Mouse (Mus musculus): ENCODE data around the gene Snapc3. TPM values are rescaled to one million over a fixed set of nuclear protein-coding genes. Genes with fewer than 3 reads are reported as not detected.
"Not testable (repeated sequence)": the region's sequence is repeated elsewhere in the genome, so short reads cannot be mapped to it uniquely, and the experiment has no call there.

Gene Snapc3
- polyA plus RNA-seq, 1 experiment = 0.38 TPM

DNA sequence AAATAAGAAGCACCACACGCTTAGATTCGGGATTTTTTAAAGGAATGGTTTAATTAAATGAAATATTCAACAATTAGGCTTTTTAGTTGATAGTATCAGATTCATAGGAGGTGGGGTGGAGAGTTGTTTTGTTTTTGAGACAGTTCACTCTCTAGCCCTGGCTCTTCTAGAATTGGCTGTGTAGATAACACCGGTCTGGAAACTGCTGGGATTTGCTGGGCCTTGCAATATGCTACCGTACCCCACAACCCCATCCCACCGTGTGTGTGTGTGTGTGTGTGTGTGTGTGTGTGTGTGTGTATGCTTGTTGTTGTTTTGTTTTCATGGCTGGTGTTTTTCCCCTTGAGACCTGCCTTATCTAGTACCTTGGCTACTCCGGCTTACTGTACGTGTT, 83.5 kb downstream of the Snapc3 start:
- Histone ChIP-seq H3K27me3 (ENCODE audit: control insufficient read depth) (peaks cover 8% of the 10 kb centered on the region), H3K9me3 (ENCODE audit: control insufficient read depth, low read length) (no peaks in the 10 kb centered on the region), H3K36me3 (ENCODE audit: control insufficient read depth) (no peaks in the 10 kb centered on the region), H3K4me1 (ENCODE audit: control insufficient read depth) (no peaks in the 10 kb centered on the region; the same call in 1 of the 2 replicates), H3K4me3 (replicated peaks) (no peak overlapping the region)
- no peak for TF ChIP-seq TAL1 (IDR thresholded peaks at IDR 0.05; ENCODE audit: low read length)
- TF ChIP-seq GATA1 (IDR thresholded peaks at IDR 0.05; ENCODE audit: low read length) = no peak

GRCm38 (mm10) chr4:83509600-83509999, 92.1 kb downstream of the Snapc3 start:
- Histone ChIP-seq H3K27me3 (ENCODE audit: control insufficient read depth) (no peaks in the 10 kb centered on the region), H3K36me3 (ENCODE audit: control insufficient read depth) (no peaks in the 10 kb centered on the region), H3K4me1 (ENCODE audit: control insufficient read depth) (no peaks in the 10 kb centered on the region), H3K4me3 (replicated peaks) (no peak overlapping the region), H3K9me3 (ENCODE audit: control insufficient read depth, low read length) (no peaks in the 10 kb centered on the region)
- no peak for TF ChIP-seq TAL1 (IDR thresholded peaks at IDR 0.05; ENCODE audit: low read length)
- TF ChIP-seq GATA1 (IDR thresholded peaks at IDR 0.05; ENCODE audit: low read length) = no peak

DNA sequence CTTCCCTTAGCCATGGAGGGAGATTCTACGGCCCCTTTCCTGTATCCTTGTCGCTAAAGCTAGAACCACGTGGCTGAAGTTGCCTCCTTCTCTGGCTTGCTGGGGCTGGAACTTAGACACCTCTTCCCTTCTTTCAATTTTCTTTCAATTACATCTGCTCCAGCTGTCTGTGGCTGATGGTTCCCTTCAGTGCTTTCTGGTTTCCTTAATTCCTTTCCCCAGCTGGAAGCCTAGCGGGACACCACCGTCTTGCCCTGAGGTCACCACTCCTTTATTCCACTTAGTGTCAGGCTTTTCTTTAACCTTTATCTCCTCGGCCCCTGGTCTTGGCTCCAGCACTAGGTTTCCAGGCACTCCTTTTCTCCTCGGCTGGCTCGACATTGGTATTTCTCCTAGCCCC, 93.6 kb downstream of the Snapc3 start:
- H3K27me3 ChIP-seq (ENCODE audit: control insufficient read depth) = no peaks in the 10 kb centered on the region
- TF ChIP-seq GATA1 (IDR thresholded peaks at IDR 0.05; ENCODE audit: low read length) = no peak
- no peak for TF ChIP-seq TAL1 (IDR thresholded peaks at IDR 0.05; ENCODE audit: low read length)
- H3K4me3 ChIP-seq (replicated peaks) = no peak overlapping the region
- H3K9me3 ChIP-seq (ENCODE audit: control insufficient read depth, low read length) = no peaks in the 10 kb centered on the region
- H3K36me3 ChIP-seq (ENCODE audit: control insufficient read depth) = no peaks in the 10 kb centered on the region
- H3K4me1 ChIP-seq (ENCODE audit: control insufficient read depth) = no peaks in the 10 kb centered on the region

- Histone ChIP-seq H3K9me3 (ENCODE audit: control insufficient read depth, low read length) (no peaks in the 10 kb centered on the region), H3K4me1 (ENCODE audit: control insufficient read depth) (no peaks in the 10 kb centered on the region)
- no peak for TF ChIP-seq GATA1 (IDR thresholded peaks at IDR 0.05; ENCODE audit: low read length)
- TF ChIP-seq TAL1 (IDR thresholded peaks at IDR 0.05; ENCODE audit: low read length) = no peak
Observed at GRCm38 (mm10) chr4:83512217-83512616, 94.7 kb downstream of the Snapc3 start.

DNA sequence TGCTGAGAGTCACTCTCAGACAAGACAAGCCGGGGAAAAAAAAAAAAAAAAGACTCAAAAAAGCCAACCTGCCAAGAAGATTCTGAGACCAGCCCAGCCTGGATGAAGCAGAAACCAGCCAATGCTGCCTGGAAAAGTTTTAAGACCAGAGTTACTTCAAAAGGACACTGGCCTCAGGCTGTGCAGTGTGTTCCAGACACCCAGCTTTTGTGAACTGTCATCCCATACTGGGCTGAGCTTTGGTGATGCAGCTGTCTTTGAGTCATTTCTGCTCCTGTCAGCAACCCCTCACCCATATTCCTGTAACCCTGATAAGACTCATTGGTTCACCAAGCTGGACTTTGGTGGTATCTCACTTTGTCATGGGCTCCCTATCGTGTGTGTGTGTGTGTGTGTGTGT, 95.1 kb downstream of the Snapc3 start:
- Histone ChIP-seq H3K27me3 (ENCODE audit: control insufficient read depth) (no peaks in the 10 kb centered on the region), H3K36me3 (ENCODE audit: control insufficient read depth) (no peaks in the 10 kb centered on the region), H3K4me1 (ENCODE audit: control insufficient read depth) (no peaks in the 10 kb centered on the region), H3K9me3 (ENCODE audit: control insufficient read depth, low read length) (no peaks in the 10 kb centered on the region), H3K4me3 (replicated peaks) (no peak overlapping the region)
- TF ChIP-seq TAL1 (IDR thresholded peaks at IDR 0.05; ENCODE audit: low read length) (no peak), GATA1 (IDR thresholded peaks at IDR 0.05; ENCODE audit: low read length) (no peak)

More at GRCm38 (mm10) chr4:83512217-83512616, 94.7 kb downstream of the Snapc3 start:
- Histone ChIP-seq H3K4me3 (replicated peaks) (no peak overlapping the region), H3K36me3 (ENCODE audit: control insufficient read depth) (no peaks in the 10 kb centered on the region), H3K27me3 (ENCODE audit: control insufficient read depth) (no peaks in the 10 kb centered on the region)

GRCm38 (mm10) chr4:83514183-83514582, 96.7 kb downstream of the Snapc3 start:
- Histone ChIP-seq H3K4me3 (replicated peaks) (no peak overlapping the region), H3K9me3 (ENCODE audit: control insufficient read depth, low read length) (no peaks in the 10 kb centered on the region), H3K4me1 (ENCODE audit: control insufficient read depth) (no peaks in the 10 kb centered on the region), H3K27me3 (ENCODE audit: control insufficient read depth) (no peaks in the 10 kb centered on the region), H3K36me3 (ENCODE audit: control insufficient read depth) (no peaks in the 10 kb centered on the region)
- no peak for TF ChIP-seq GATA1 (IDR thresholded peaks at IDR 0.05; ENCODE audit: low read length)
- TF ChIP-seq TAL1 (IDR thresholded peaks at IDR 0.05; ENCODE audit: low read length) = no peak

- Histone ChIP-seq H3K9me3 (ENCODE audit: control insufficient read depth, low read length) (no peaks in the 10 kb centered on the region), H3K4me1 (ENCODE audit: control insufficient read depth) (no peaks in the 10 kb centered on the region), H3K4me3 (replicated peaks) (no peak overlapping the region), H3K27me3 (ENCODE audit: control insufficient read depth) (no peaks in the 10 kb centered on the region), H3K36me3 (ENCODE audit: control insufficient read depth) (no peaks in the 10 kb centered on the region)
- TF ChIP-seq GATA1 (IDR thresholded peaks at IDR 0.05; ENCODE audit: low read length) (no peak), TAL1 (IDR thresholded peaks at IDR 0.05; ENCODE audit: low read length) (no peak)
Observed at GRCm38 (mm10) chr4:83514976-83515669, 97.6 kb downstream of the Snapc3 start.

- not testable (repeated sequence) for H3K27me3 ChIP-seq (ENCODE audit: control insufficient read depth); H3K4me1 ChIP-seq (ENCODE audit: control insufficient read depth); H3K9me3 ChIP-seq (ENCODE audit: control insufficient read depth, low read length); H3K4me3 ChIP-seq (replicated peaks); H3K36me3 ChIP-seq (ENCODE audit: control insufficient read depth)
Observed at GRCm38 (mm10) chr4:83516144-83516543, 98.6 kb downstream of the Snapc3 start.

Other genes with a start within 250 kb of the Snapc3 start
- gene Ttc39b, start 93.5 kb upstream of the Snapc3 start, polyA plus RNA-seq (2012) = under 0.01 TPM in 1 of 2 replicates, not detected in the other
- 8.5 TPM in 2 replicates for gene Psip1, start 68.7 kb downstream of the Snapc3 start, polyA plus RNA-seq (2012)
- not detected in 2 replicates for gene Ccdc171, start 107.8 kb downstream of the Snapc3 start, polyA plus RNA-seq (2012)

Measured in erythroblast, embryonic 14.5 days (primary cell).